Mouse (Mus musculus): Measurements from ENCODE around the gene 4930444G20Rik.

- no peak for TF ChIP-seq CTCF (IDR thresholded peaks at IDR 0.05; ENCODE audit: low read depth, low read length)
- TF ChIP-seq EP300 (IDR thresholded peaks at IDR 0.05; ENCODE audit: insufficient read depth, low read depth, low read length), result peak; percentile 90
- TF ChIP-seq POLR2A (IDR thresholded peaks at IDR 0.05; ENCODE audit: insufficient read depth, low read length), result no peak
Observed at GRCm38 (mm10) chr10:22055308-22055707, 12.6 kb downstream of the 4930444G20Rik start.

Data from ES-Bruce4 (cell line).